Mouse (Mus musculus) CD4-positive, CD25-positive, alpha-beta regulatory T cell, adult 2 months (primary cell): ENCODE measurements around the gene Zdhhc4.

Source experiments
- DNase-seq: peaks from one replicate; pipeline ENCODE4 v3.0.0-alpha.2; 2012; ENCODE audit warnings: low read depth, low spot score

The Zdhhc4 gene

DNA sequence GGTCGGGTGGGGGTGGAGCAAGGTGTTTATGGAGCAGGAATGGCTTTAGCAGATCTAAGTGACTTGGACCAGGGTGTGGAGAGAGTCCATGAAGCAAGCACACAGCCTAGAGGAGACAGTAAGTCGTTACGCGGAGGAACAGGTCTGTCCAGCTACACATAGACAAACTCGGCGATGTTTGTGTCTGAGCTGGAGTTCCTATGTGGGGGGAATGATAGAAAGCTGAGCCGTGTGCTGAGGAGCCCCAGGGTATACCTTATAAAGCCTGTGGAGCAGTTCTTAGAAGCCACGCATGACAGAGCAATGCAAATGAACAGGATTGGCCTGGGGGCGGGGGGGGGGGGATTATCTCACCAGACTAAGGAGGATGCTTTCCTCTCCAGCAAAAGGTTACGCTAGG lies 49.8 kb downstream of the Zdhhc4 start:
- no peak for DNase-seq

DNA sequence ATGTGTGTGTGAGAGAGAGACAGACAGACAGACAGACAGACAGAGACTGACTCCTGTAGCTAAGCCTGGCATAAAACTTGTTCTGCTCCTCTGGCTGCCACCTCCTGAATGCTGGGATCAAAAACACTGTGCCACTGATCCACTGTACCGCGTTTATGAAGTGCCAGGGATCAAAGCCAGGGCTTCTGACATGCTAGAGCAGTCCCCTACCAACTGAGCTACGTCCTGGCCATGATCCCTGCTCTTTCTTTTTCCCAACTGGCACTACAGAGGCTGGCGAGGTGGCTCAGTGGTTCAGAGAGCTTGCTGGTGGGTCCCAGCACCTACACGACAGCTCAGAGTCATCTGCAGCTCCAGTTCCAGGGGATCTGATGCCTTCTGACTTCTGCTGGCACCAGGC lies 53.3 kb downstream of the Zdhhc4 start:
- no peak for DNase-seq

DNA sequence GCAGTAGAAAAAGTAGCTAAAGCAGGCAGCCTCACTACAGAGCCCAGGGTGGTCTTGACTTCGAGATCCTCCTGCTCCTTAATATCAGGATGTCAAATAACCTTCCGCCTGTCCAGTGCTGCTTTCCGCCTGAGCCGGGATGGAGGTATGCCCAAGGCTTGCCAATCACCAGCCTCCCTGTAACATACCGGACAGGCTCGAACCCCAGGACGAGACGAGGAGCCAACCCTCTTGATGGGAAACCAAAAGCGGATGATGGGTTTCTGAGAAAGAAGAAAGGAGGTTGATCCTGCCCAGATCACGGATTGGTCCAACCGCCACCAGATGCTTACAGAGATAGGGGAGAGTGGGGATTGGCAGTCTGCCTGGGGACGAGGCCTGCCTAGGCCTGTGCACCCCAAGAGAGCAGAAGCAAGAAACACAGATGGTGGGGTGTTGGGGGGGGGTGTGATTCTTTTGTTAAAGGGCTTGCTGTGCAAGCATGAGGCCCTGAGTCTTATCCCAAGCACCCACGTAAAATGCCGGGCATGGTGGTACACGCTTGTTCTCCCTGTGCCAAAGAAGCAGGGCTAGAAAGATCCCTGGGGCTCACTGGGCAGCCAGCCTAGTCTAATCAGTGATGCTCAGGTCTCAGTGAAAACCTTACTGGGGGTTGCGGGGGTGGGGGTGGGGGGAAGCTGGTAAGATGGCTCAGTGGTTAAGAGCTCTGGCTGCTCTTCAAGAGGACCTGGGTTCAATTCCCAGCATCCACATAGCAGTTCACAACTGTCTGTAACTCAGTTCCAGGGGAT lies 56.3 kb downstream of the Zdhhc4 start:
- no peak for DNase-seq

DNA sequence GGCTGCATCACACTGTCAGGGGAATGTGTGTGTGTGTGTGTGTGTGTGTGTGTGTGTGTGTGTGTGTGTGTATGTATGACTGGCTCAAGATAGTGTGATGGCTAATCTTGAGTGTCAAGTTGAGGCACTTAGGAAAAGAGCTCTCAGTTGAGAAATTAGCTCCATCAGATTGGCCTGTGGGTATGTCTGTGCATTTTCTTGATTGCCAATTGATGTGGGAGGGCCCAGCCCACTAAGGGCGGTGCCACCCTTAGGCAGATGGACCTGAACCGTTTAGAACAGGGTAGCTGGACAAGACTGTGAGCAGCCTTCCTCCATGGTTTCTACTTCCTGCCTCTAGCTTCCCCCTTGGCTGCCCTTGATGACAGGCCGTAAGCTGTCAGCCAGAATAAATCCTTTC lies 56.9 kb downstream of the Zdhhc4 start:
- DNase-seq, result no peak

DNA sequence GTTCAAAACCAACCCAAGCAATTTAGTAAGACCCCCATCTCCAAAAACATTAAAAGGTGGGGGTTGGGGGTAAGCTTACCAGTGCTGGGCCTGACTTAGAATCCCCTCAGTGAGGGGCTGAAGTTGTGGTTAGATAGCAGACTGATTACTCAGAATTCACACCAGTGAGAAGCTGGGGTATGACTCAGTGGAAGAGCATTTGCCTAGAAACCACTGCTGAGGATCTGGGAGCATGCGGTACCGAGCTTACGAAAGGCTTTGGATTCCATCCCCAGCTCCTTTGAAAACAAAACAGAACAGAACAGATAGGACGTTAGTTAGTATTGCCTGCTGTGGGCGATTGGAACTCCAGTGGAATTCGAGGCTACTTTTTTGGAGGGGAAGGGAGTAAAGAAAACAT lies 57.4 kb downstream of the Zdhhc4 start:
- DNase-seq, result no peak

GRCm38 (mm10) chr5:143270151-143270519 lies 58.9 kb downstream of the Zdhhc4 start:
- no peak for DNase-seq

GRCm38 (mm10) chr5:143269363-143270150 lies 59.5 kb downstream of the Zdhhc4 start, which contains the start of gene Zfp316:
Zfp316 (minus strand) TSS chr5:143270022.
- peak; percentile 61 for DNase-seq

- no peak for DNase-seq
Observed at GRCm38 (mm10) chr5:143268985-143269362, 60.1 kb downstream of the Zdhhc4 start.

DNA sequence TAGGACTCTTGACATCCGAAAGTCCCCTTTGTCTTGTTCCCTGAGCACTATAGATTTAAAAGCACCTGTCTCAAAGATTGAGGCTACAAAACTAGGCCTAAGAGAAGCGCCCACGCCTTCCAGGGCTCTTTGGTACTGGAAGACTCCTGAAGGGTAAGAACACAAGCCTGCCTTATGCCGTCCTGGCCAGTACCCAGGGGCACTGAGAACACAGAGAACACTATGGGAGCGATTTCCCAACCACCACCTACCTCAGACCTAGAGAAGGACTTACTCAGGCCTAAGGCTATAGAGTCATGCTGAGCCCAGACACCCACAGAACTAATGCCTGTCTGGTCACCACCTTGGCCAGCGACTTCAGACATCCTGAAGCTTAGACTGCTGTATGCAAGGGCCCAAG lies 62.3 kb downstream of the Zdhhc4 start:
- no peak for DNase-seq
